Mouse (Mus musculus): ENCODE results near the gene Gadd45b.

Gadd45b gene
- long read RNA-seq, experiment 1, transcript Gadd45b-201 (4 exons, 1,284 nt): major isoform, 16 of 20 reads
- long read RNA-seq, experiment 1, partial matches to known transcripts: 0 of 20 reads
- long read RNA-seq, experiment 1, other reads (novel, unspliced or antisense): 4 of 20 reads
- long read RNA-seq, experiment 2, transcript Gadd45b-201 (4 exons, 1,284 nt): major isoform, 76 of 88 reads
- long read RNA-seq, experiment 2, partial matches to known transcripts: 7 of 88 reads
- long read RNA-seq, experiment 2, other reads (novel, unspliced or antisense): 0 of 88 reads

GRCm38 (mm10) chr10:80929299-80930226 lies at the start of gene Gadd45b:
Gene Gadd45b, plus strand, starts transcription at chr10:80930073.
- intact Hi-C loops (cut with DNase I): loop anchor here (1.0 kb wide), 1 partner anchor 59 kb away; no protein-coding TSS in a partner anchor

GRCm38 (mm10) chr10:80880131-80880641 lies 49.7 kb upstream of the Gadd45b start:
- intact Hi-C loops (cut with DNase I): loop anchor here (2.0 kb wide), 1 partner anchor 57 kb away; no protein-coding TSS in a partner anchor

- intact Hi-C loops (cut with DNase I): loop anchor here (2.0 kb wide), 1 partner anchor 58 kb away; no protein-coding TSS in a partner anchor
These were observed 49.0 kb upstream of the Gadd45b start for GRCm38 (mm10) chr10:80880901-80881300.

- intact Hi-C loops (cut with DNase I): loop anchor here (2.0 kb wide), 1 partner anchor 58 kb away; no protein-coding TSS in a partner anchor
These were observed 48.6 kb upstream of the Gadd45b start for GRCm38 (mm10) chr10:80881301-80881700.

GRCm38 (mm10) chr10:80887181-80887580 lies 42.7 kb upstream of the Gadd45b start:
- intact Hi-C loops (cut with DNase I): no loop called here

GRCm38 (mm10) chr10:80895100-80895499 lies 34.8 kb upstream of the Gadd45b start:
- intact Hi-C loops (cut with DNase I): no loop called here

GRCm38 (mm10) chr10:80895697-80896096 lies 34.2 kb upstream of the Gadd45b start:
- intact Hi-C loops (cut with DNase I): no loop called here

GRCm38 (mm10) chr10:80896581-80897485 lies 33.0 kb upstream of the Gadd45b start:
- intact Hi-C loops (cut with DNase I): no loop called here

GRCm38 (mm10) chr10:80897861-80898510 lies 31.9 kb upstream of the Gadd45b start:
- intact Hi-C loops (cut with DNase I): no loop called here

- intact Hi-C loops (cut with DNase I): no loop called here
These were observed 30.8 kb upstream of the Gadd45b start for GRCm38 (mm10) chr10:80899074-80899473.

GRCm38 (mm10) chr10:80899591-80900317 lies 30.1 kb upstream of the Gadd45b start:
- intact Hi-C loops (cut with DNase I): no loop called here

GRCm38 (mm10) chr10:80900318-80901247 lies 29.3 kb upstream of the Gadd45b start, which contains the start of gene Timm13:
Gene Timm13, minus strand, starts transcription at chr10:80900969.
- intact Hi-C loops (cut with DNase I): no loop called here

- intact Hi-C loops (cut with DNase I): no loop called here
These were observed 28.2 kb upstream of the Gadd45b start for GRCm38 (mm10) chr10:80901409-80902272.

GRCm38 (mm10) chr10:80902273-80902940 lies 27.5 kb upstream of the Gadd45b start:
- intact Hi-C loops (cut with DNase I): no loop called here

- intact Hi-C loops (cut with DNase I): no loop called here
These were observed 26.6 kb upstream of the Gadd45b start for GRCm38 (mm10) chr10:80903282-80903681.

- intact Hi-C loops (cut with DNase I): no loop called here
These were observed 25.7 kb upstream of the Gadd45b start for GRCm38 (mm10) chr10:80904004-80904693.
